Mouse (Mus musculus) CH12.LX (cell line): ENCODE data around the gene Mpdz. TPM values are rescaled to one million over a fixed set of nuclear protein-coding genes. Genes with fewer than 3 reads are reported as not detected.

Experiments
- DNase-seq: peaks from one replicate; pipeline ENCODE4 v3.0.0-alpha.2; 2013; ENCODE audit errors: extremely low read depth
- H3K27ac ChIP-seq: 2 replicates; pipeline ENCODE4 v1.5.1; 2012; ENCODE audit warnings: low read depth, mild to moderate bottlenecking, control low read depth, moderate library complexity; ENCODE audit not compliant: insufficient read depth
- H3K27me3 ChIP-seq: replicated peaks from 2 replicates; pipeline ENCODE3; 2012; ENCODE audit warnings: inconsistent platforms
- H3K36me3 ChIP-seq, 2 experiments: replicated peaks in 1 of 2; 2 replicates each; pipeline versions ENCODE3 to v1.6.1; 2012; ENCODE audit warnings: inconsistent platforms in 1 of 2, low read length in 1 of 2, mild to moderate bottlenecking in 1 of 2, mixed read lengths in 1 of 2, moderate library complexity in 1 of 2; ENCODE audit not compliant: control insufficient read depth in 1 of 2, insufficient read depth in 1 of 2
- H3K4me1 ChIP-seq, 2 experiments: 2 replicates each; pipeline ENCODE4 v1.6.1; 2012; ENCODE audit warnings: inconsistent platforms in 1 of 2, moderate library complexity in 1 of 2; ENCODE audit not compliant: insufficient read depth in 2 of 2, control insufficient read depth in 1 of 2
- H3K4me2 ChIP-seq: 2 replicates; pipeline ENCODE4 v1.6.1; 2012; ENCODE audit warnings: low read depth, mild to moderate bottlenecking, control low read depth; ENCODE audit not compliant: poor library complexity, insufficient read depth, severe bottlenecking
- H3K4me3 ChIP-seq, 3 experiments: fragments of 150-350 bp in 1 of 3; sonication (generic) in 1 of 3; replicated peaks in 1 of 3; 2 replicates each; pipeline versions ENCODE3 to v1.5.1; 2011 to 2012; ENCODE audit warnings: low read depth in 2 of 3, low read length in 2 of 3, mild to moderate bottlenecking in 2 of 3, moderate library complexity in 2 of 3, control low read depth in 1 of 3, improper control_type of control experiment in 1 of 3, inconsistent platforms in 1 of 3, mixed read lengths in 1 of 3; ENCODE audit not compliant: poor library complexity in 1 of 3
- H3K79me2 ChIP-seq: replicated peaks from 2 replicates; pipeline ENCODE4 v1.6.1; 2012; ENCODE audit warnings: mild to moderate bottlenecking, moderate library complexity; ENCODE audit not compliant: control insufficient read depth, poor library complexity, insufficient read depth, severe bottlenecking; ENCODE audit errors: extremely low read depth
- H3K9ac ChIP-seq: 2 replicates; pipeline ENCODE4 v1.6.1; 2012; ENCODE audit warnings: low read depth, mild to moderate bottlenecking, control low read depth, moderate library complexity; ENCODE audit not compliant: insufficient read depth
- H3K9me3 ChIP-seq: replicated peaks from 2 replicates; pipeline ENCODE3; 2012; ENCODE audit warnings: low read length, inconsistent platforms, mixed read lengths
- BHLHE40 ChIP-seq: IDR thresholded peaks from 2 replicates; pipeline ENCODE4 v1.6.1; 2011; ENCODE audit warnings: mild to moderate bottlenecking, low read depth, low read length, improper control_type of control experiment
- CHD1 ChIP-seq: IDR thresholded peaks from 2 replicates; pipeline ENCODE4 v1.6.1; 2012; ENCODE audit warnings: low read depth, low read length, improper control_type of control experiment, inconsistent platforms
- ELF1 ChIP-seq: IDR thresholded peaks from 2 replicates; pipeline ENCODE4 v1.6.1; 2014; ENCODE audit warnings: low read depth, mild to moderate bottlenecking, inconsistent platforms, low read length, improper control_type of control experiment
- EP300 ChIP-seq: IDR thresholded peaks from 2 replicates; pipeline ENCODE4 v1.6.1; 2011; ENCODE audit warnings: low read length, improper control_type of control experiment
- ETS1 ChIP-seq: conservative IDR thresholded peaks from 2 replicates; pipeline ENCODE4 v1.6.1; 2012; ENCODE audit warnings: low read depth, mild to moderate bottlenecking, inconsistent platforms, low read length, improper control_type of control experiment, moderate library complexity
- GABPA ChIP-seq: IDR thresholded peaks from 2 replicates; pipeline ENCODE4 v1.6.1; 2012; ENCODE audit warnings: low read depth, low read length, improper control_type of control experiment, inconsistent platforms; ENCODE audit not compliant: insufficient replicate concordance
- JUND ChIP-seq: conservative IDR thresholded peaks from 2 replicates; pipeline ENCODE4 v1.6.1; 2011; ENCODE audit warnings: low read depth, low read length, improper control_type of control experiment
- KAT2A ChIP-seq: IDR thresholded peaks from 2 replicates; pipeline ENCODE4 v1.6.1; 2012; ENCODE audit warnings: low read length, improper control_type of control experiment, inconsistent platforms; ENCODE audit not compliant: insufficient replicate concordance
- MAFK ChIP-seq: IDR thresholded peaks from 2 replicates; pipeline ENCODE4 v1.6.1; 2011; ENCODE audit warnings: low read length, improper control_type of control experiment; ENCODE audit not compliant: insufficient replicate concordance
- MAZ ChIP-seq: IDR thresholded peaks from 2 replicates; pipeline ENCODE4 v1.6.1; 2012; ENCODE audit warnings: low read depth, mild to moderate bottlenecking, inconsistent platforms, low read length, improper control_type of control experiment, moderate library complexity
- MXI1 ChIP-seq: IDR thresholded peaks from 2 replicates; pipeline ENCODE4 v1.6.1; 2011; ENCODE audit warnings: mild to moderate bottlenecking, low read depth, low read length, improper control_type of control experiment
- NELFE ChIP-seq: IDR thresholded peaks from 2 replicates; pipeline ENCODE4 v1.6.1; 2011; ENCODE audit warnings: low read depth, low read length, improper control_type of control experiment
- NRF1 ChIP-seq: IDR thresholded peaks from 2 replicates; pipeline ENCODE4 v1.6.1; 2014; ENCODE audit warnings: low read depth, mild to moderate bottlenecking, inconsistent platforms, low read length, improper control_type of control experiment, moderate library complexity
- POLR2A ChIP-seq: IDR thresholded peaks from 2 replicates; pipeline ENCODE4 v1.6.1; 2011; ENCODE audit warnings: low read depth, mild to moderate bottlenecking, improper control_type of control experiment, low read length
- POLR2AphosphoS2 ChIP-seq: IDR thresholded peaks from 2 replicates; pipeline ENCODE4 v1.6.1; 2011; ENCODE audit warnings: low read depth, low read length, improper control_type of control experiment
- SIN3A ChIP-seq: IDR thresholded peaks from 2 replicates; pipeline ENCODE4 v1.6.1; 2012; ENCODE audit warnings: low read length, improper control_type of control experiment, inconsistent platforms
- TBP ChIP-seq: conservative IDR thresholded peaks from 2 replicates; pipeline ENCODE4 v1.6.1; 2011; ENCODE audit warnings: low read depth, low read length, improper control_type of control experiment
- TCF12 ChIP-seq: IDR thresholded peaks from 2 replicates; pipeline ENCODE4 v1.6.1; 2014; ENCODE audit warnings: low read depth, mild to moderate bottlenecking, inconsistent platforms, low read length, improper control_type of control experiment
- USF1 ChIP-seq: IDR thresholded peaks from 2 replicates; pipeline ENCODE4 v1.6.1; 2014; ENCODE audit warnings: low read depth, mild to moderate bottlenecking, inconsistent platforms, low read length, improper control_type of control experiment
- ZMIZ1 ChIP-seq: IDR thresholded peaks from 2 replicates; pipeline ENCODE4 v1.6.1; 2012; ENCODE audit warnings: low read depth, mild to moderate bottlenecking, inconsistent platforms, low read length, improper control_type of control experiment
- dilution Hi-C: fragments of 300-500 bp; cut with MboI; formaldehyde crosslinking; loops from 2 replicates; pipeline ENCODE4 v1.14.3; 2020; ENCODE audit warnings: low sequenced_read_pairs; ENCODE audit not compliant: extremely low pct_unique_long_range_greater_than_20kb, extremely low pct_ligation_motif_present
- in situ Hi-C: fragments of 300-500 bp; cut with MboI; formaldehyde crosslinking; loops from 3 replicates; pipeline ENCODE4 v1.14.3; 2019; ENCODE audit warnings: low sequenced_read_pairs, low pct_ligation_motif_present, low pct_unique_long_range_greater_than_20kb, mixed read lengths
- polyA plus RNA-seq: library from polyadenylated mRNA; unstranded; fragments of >175 nt; gene quantifications from 2 replicates; pipeline ENCODE4 v1.2.1, GENCODE M21; 2012; ENCODE audit warnings: low read depth; ENCODE audit not compliant: insufficient read length
- total RNA-seq, 2 experiments: library from RNA; depleted of rRNA; stranded (reverse); fragments of 300-350 nt in 1 of 2; fragments of >200 nt in 1 of 2; gene quantifications; 2 replicates each; pipeline ENCODE4 v1.2.3; 2012 to 2014

The Mpdz gene
- total and polyA plus RNA-seq, 3 experiments: not detected

DNA sequence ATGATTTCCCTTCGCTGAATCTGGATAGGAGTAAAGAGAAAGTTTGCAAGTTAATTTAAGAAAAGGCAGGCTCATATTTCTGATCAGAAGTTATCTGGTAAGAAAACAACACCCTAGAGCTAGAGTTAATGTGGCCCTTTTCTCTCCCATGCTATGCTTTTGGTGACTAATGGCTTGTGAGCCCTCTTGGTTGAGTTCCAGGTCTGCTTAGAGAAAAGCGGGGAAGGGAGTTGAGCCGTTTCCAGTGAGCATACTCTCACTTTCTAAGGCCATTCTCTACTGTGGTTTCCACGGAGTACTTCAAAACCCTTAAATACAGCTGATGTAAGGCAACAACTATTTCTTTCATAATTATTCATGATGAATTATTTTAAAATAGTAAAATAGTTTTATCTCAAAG lies 11.8 kb downstream of the Mpdz start:
- no peak for TF ChIP-seq GABPA
- TF ChIP-seq ELF1: no peak
- no peak for TF ChIP-seq POLR2AphosphoS2
- TF ChIP-seq JUND: no peak
- no peak for TF ChIP-seq ZMIZ1
- no peak for TF ChIP-seq BHLHE40
- no peak for TF ChIP-seq MAZ
- TF ChIP-seq ETS1: no peak
- no peak for TF ChIP-seq POLR2A
- no peaks in the 10 kb centered on the region for H3K36me3 ChIP-seq
- dilution Hi-C loops (no loop called here), in situ Hi-C loops (no loop called here)
- H3K4me1 ChIP-seq: no peaks in the 10 kb centered on the region
- no peaks in the 10 kb centered on the region for H3K79me2 ChIP-seq
- H3K27me3 ChIP-seq: no peaks in the 10 kb centered on the region
- no peak overlapping the region for H3K27ac ChIP-seq
- no peaks in the 10 kb centered on the region for H3K9me3 ChIP-seq
- H3K4me2 ChIP-seq: no peak overlapping the region
- no peak for DNase-seq
- H3K4me3 ChIP-seq: no peak overlapping the region
- no peak overlapping the region for H3K9ac ChIP-seq

DNA sequence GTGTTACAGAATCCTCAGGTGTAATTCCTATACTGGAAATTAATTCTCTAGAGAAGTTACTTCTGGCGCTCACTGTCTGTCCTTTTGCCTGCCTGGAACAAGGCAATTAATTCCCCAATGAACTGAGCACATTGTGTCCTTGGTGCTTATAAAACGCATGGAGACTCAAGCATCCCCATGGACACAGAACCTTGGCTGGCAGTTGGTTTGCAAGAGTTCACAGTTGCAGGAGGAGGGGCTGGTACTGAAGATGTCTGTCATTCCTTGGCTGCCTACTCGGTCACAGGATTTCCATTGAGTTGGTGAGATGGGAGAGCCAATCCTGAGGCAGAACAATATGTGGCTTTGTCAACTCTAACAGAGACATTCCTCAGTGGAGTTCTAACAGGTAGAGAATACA lies 12.5 kb downstream of the Mpdz start:
- Histone ChIP-seq H3K36me3 (no peaks in the 10 kb centered on the region), H3K9me3 (no peaks in the 10 kb centered on the region), H3K4me1 (no peaks in the 10 kb centered on the region), H3K27me3 (no peaks in the 10 kb centered on the region), H3K4me2 (no peak overlapping the region), H3K79me2 (no peaks in the 10 kb centered on the region), H3K4me3 (no peak overlapping the region), H3K27ac (no peak overlapping the region), H3K9ac (no peak overlapping the region)
- no peak for TF ChIP-seq GABPA
- no peak for TF ChIP-seq MXI1
- no peak for TF ChIP-seq CHD1
- TF ChIP-seq EP300: no peak
- TF ChIP-seq TCF12: no peak
- no peak for TF ChIP-seq ZMIZ1
- no peak for TF ChIP-seq NRF1
- no peak for TF ChIP-seq ETS1
- no peak for TF ChIP-seq MAFK
- no peak for TF ChIP-seq MAZ
- no peak for TF ChIP-seq SIN3A
- TF ChIP-seq ELF1: no peak
- TF ChIP-seq USF1: no peak
- no peak for TF ChIP-seq KAT2A
- TF ChIP-seq TBP: no peak
- TF ChIP-seq NELFE: no peak
- no peak for TF ChIP-seq JUND
- in situ Hi-C loops (no loop called here), dilution Hi-C loops (no loop called here)
- DNase-seq: no peak
